Mouse (Mus musculus): ENCODE results near the gene Mcrip2.

The Mcrip2 gene

GRCm38 (mm10) chr17:25834595-25835222, 33.9 kb downstream of the Mcrip2 start:
- DNase-seq (ENCODE audit: low read depth): no peak

- DNase-seq (ENCODE audit: low read depth): no peak
These were observed 34.5 kb downstream of the Mcrip2 start for GRCm38 (mm10) chr17:25833961-25834594.

- peak; percentile 64 for DNase-seq (ENCODE audit: low read depth)
These were observed 35.3 kb downstream of the Mcrip2 start, which contains the start of gene Stub1 for GRCm38 (mm10) chr17:25833291-25833663. Gene Stub1 (minus strand): TSS chr17:25833404.

- DNase-seq (ENCODE audit: low read depth): peak; percentile 97
These were observed 35.9 kb downstream of the Mcrip2 start for GRCm38 (mm10) chr17:25832436-25833290.

GRCm38 (mm10) chr17:25831451-25832281, 36.9 kb downstream of the Mcrip2 start:
- no peak for DNase-seq (ENCODE audit: low read depth)

GRCm38 (mm10) chr17:25830806-25831431, 37.6 kb downstream of the Mcrip2 start:
- no peak for DNase-seq (ENCODE audit: low read depth)

GRCm38 (mm10) chr17:25830200-25830753, 38.3 kb downstream of the Mcrip2 start:
- DNase-seq (ENCODE audit: low read depth): no peak

- no peak for DNase-seq (ENCODE audit: low read depth)
These were observed 39.0 kb downstream of the Mcrip2 start for GRCm38 (mm10) chr17:25829558-25830017.

- peak; percentile 67 for DNase-seq (ENCODE audit: low read depth)
These were observed 39.6 kb downstream of the Mcrip2 start, which contains the start of gene Jmjd8 for GRCm38 (mm10) chr17:25828712-25829557. Gene Jmjd8 (plus strand): TSS chr17:25828867.

- DNase-seq (ENCODE audit: low read depth): no peak
These were observed 40.4 kb downstream of the Mcrip2 start for GRCm38 (mm10) chr17:25828223-25828594.

GRCm38 (mm10) chr17:25827546-25828222, 40.9 kb downstream of the Mcrip2 start:
- DNase-seq (ENCODE audit: low read depth): no peak

- no peak for DNase-seq (ENCODE audit: low read depth)
These were observed 41.6 kb downstream of the Mcrip2 start for GRCm38 (mm10) chr17:25827011-25827410.

GRCm38 (mm10) chr17:25825984-25826570, 42.5 kb downstream of the Mcrip2 start:
- no peak for DNase-seq (ENCODE audit: low read depth)

GRCm38 (mm10) chr17:25825311-25825710, 43.3 kb downstream of the Mcrip2 start:
- DNase-seq (ENCODE audit: low read depth): no peak

- DNase-seq (ENCODE audit: low read depth): no peak
These were observed 44.0 kb downstream of the Mcrip2 start for GRCm38 (mm10) chr17:25824362-25825142.

- peak; percentile 82 for DNase-seq (ENCODE audit: low read depth)
These were observed 45.1 kb downstream of the Mcrip2 start, which contains the start of gene Wdr24 for GRCm38 (mm10) chr17:25823452-25823851. Gene Wdr24 (plus strand): TSS chr17:25823627.

- DNase-seq (ENCODE audit: low read depth): no peak
These were observed 49.4 kb downstream of the Mcrip2 start for GRCm38 (mm10) chr17:25818851-25819780.

All from c-Kit-positive CD71-negative TER-119-negative erythroid progenitor cells, embryonic 14.5 days (primary cell).